Mouse (Mus musculus) spleen, adult 2 months (tissue): ENCODE measurements around the gene Angptl1.

ENCODE experiments used
- CTCF ChIP-seq: fragments of 200-500 bp; IDR thresholded peaks from 2 replicates; pipeline ENCODE4 v1.5.1; 2011; ENCODE audit warnings: mild to moderate bottlenecking, inconsistent platforms; ENCODE audit not compliant: insufficient read depth, insufficient read length, insufficient replicate concordance; ENCODE audit errors: extremely low read depth
- POLR2A ChIP-seq: fragments of 200-500 bp; IDR thresholded peaks from 2 replicates; pipeline ENCODE4 v1.6.1; 2011; ENCODE audit warnings: low read depth, low read length, inconsistent platforms

GRCm38 (mm10) chr1:156885879-156886278 is 47.5 kb downstream of the Angptl1 start:
- no peak for TF ChIP-seq POLR2A
- TF ChIP-seq CTCF: no peak
